Mouse (Mus musculus) forelimb bud, embryonic 11.5 days (tissue): Measurements from ENCODE around the gene Ret.

Source experiments
- DNase-seq: peaks from one replicate; pipeline ENCODE4 v3.0.0-alpha.2; 2012; ENCODE audit warnings: low read depth, low spot score

The Ret gene

GRCm38 (mm10) chr6:118197440-118197975 lies at the start of gene Ret:
Gene Ret (minus strand): TSS chr6:118197718.
- DNase-seq, result no peak

- no peak for DNase-seq
Measured at GRCm38 (mm10) chr6:118247161-118247560, 49.6 kb upstream of the Ret start.

- DNase-seq, result no peak
Measured at GRCm38 (mm10) chr6:118244106-118244505, 46.6 kb upstream of the Ret start.

- DNase-seq, result no peak
Measured at GRCm38 (mm10) chr6:118242941-118243340, 45.4 kb upstream of the Ret start.

GRCm38 (mm10) chr6:118226072-118226471 lies 28.6 kb upstream of the Ret start:
- no peak for DNase-seq

GRCm38 (mm10) chr6:118222471-118222870 lies 25.0 kb upstream of the Ret start:
- DNase-seq, result no peak

GRCm38 (mm10) chr6:118215676-118216075 lies 18.2 kb upstream of the Ret start:
- DNase-seq, result no peak

GRCm38 (mm10) chr6:118208326-118208725 lies 10.8 kb upstream of the Ret start:
- no peak for DNase-seq

- no peak for DNase-seq
Measured at GRCm38 (mm10) chr6:118206386-118206785, 8.9 kb upstream of the Ret start.

- DNase-seq, result peak; percentile 51
Measured at GRCm38 (mm10) chr6:118205176-118205890, 7.8 kb upstream of the Ret start.

- DNase-seq, result no peak
Measured at GRCm38 (mm10) chr6:118204112-118204511, 6.6 kb upstream of the Ret start.

- DNase-seq, result peak; percentile 24
Measured at GRCm38 (mm10) chr6:118196751-118197439, 623 bp downstream of the Ret start.

- peak; percentile 17 for DNase-seq
Measured at GRCm38 (mm10) chr6:118195108-118195507, 2.4 kb downstream of the Ret start.

- DNase-seq, result no peak
Measured at GRCm38 (mm10) chr6:118192882-118193281, 4.6 kb downstream of the Ret start.

GRCm38 (mm10) chr6:118192199-118192598 lies 5.3 kb downstream of the Ret start:
- DNase-seq, result no peak

- DNase-seq, result no peak
Measured at GRCm38 (mm10) chr6:118189764-118190163, 7.8 kb downstream of the Ret start.

GRCm38 (mm10) chr6:118188599-118188998 lies 8.9 kb downstream of the Ret start:
- no peak for DNase-seq

GRCm38 (mm10) chr6:118187285-118187641 lies 10.3 kb downstream of the Ret start:
- no peak for DNase-seq

GRCm38 (mm10) chr6:118186620-118187284 lies 10.8 kb downstream of the Ret start:
- no peak for DNase-seq

- no peak for DNase-seq
Measured at GRCm38 (mm10) chr6:118184126-118184525, 13.4 kb downstream of the Ret start.

GRCm38 (mm10) chr6:118180085-118180423 lies 17.5 kb downstream of the Ret start:
- no peak for DNase-seq

GRCm38 (mm10) chr6:118179316-118180084 lies 18.0 kb downstream of the Ret start:
- peak; percentile 83 for DNase-seq
